Mouse (Mus musculus) kidney, postnatal 25 days (tissue): Measurements from ENCODE around the gene Tns1.
A peak's percentile ranks its signal among the peaks of the same experiment; 100 is the strongest.
"Not testable (repeated sequence)": the region's sequence is repeated elsewhere in the genome, so short reads cannot be mapped to it uniquely, and the experiment has no call there.

ENCODE experiments used
- DNase-seq, 2 experiments: peaks; one replicate each; pipeline ENCODE4 v3.0.0; 2021; ENCODE audit warnings: mixed read lengths in 2 of 2

Tns1 gene

GRCm38 (mm10) chr1:74124021-74124981, at the start of gene Tns1:
Gene Tns1, minus strand, starts transcription at chr1:74124449.
- peak; percentile 71 to 89 for DNase-seq

- DNase-seq = no peak
Measured at GRCm38 (mm10) chr1:74172722-74173121, 48.5 kb upstream of the Tns1 start.

- DNase-seq = no peak
Measured at GRCm38 (mm10) chr1:74169721-74170120, 45.5 kb upstream of the Tns1 start.

GRCm38 (mm10) chr1:74167136-74167535, 42.9 kb upstream of the Tns1 start:
- DNase-seq = no peak

GRCm38 (mm10) chr1:74160036-74160435, 35.8 kb upstream of the Tns1 start:
- DNase-seq = no peak

- DNase-seq = not testable (repeated sequence)
Measured at GRCm38 (mm10) chr1:74159613-74160012, 35.4 kb upstream of the Tns1 start.

- no peak for DNase-seq
Measured at GRCm38 (mm10) chr1:74156381-74156910, 32.2 kb upstream of the Tns1 start.

GRCm38 (mm10) chr1:74155435-74156012, 31.3 kb upstream of the Tns1 start:
- no peak for DNase-seq

GRCm38 (mm10) chr1:74153461-74154184, 29.4 kb upstream of the Tns1 start, which contains the start of gene Cxcr2:
Gene Cxcr2, plus strand, starts transcription at chr1:74153989.
- no peak for DNase-seq

GRCm38 (mm10) chr1:74151091-74151490, 26.8 kb upstream of the Tns1 start:
- no peak for DNase-seq

- no peak for DNase-seq
Measured at GRCm38 (mm10) chr1:74150101-74150500, 25.9 kb upstream of the Tns1 start.

- DNase-seq = no peak
Measured at GRCm38 (mm10) chr1:74149106-74149885, 25.0 kb upstream of the Tns1 start.

GRCm38 (mm10) chr1:74141781-74142180, 17.5 kb upstream of the Tns1 start:
- no peak for DNase-seq

- DNase-seq = no peak
Measured at GRCm38 (mm10) chr1:74139415-74139814, 15.2 kb upstream of the Tns1 start.

GRCm38 (mm10) chr1:74135326-74135950, 11.2 kb upstream of the Tns1 start:
- no peak for DNase-seq

GRCm38 (mm10) chr1:74133954-74134353, 9.7 kb upstream of the Tns1 start:
- no peak for DNase-seq

GRCm38 (mm10) chr1:74132011-74132410, 7.8 kb upstream of the Tns1 start:
- no peak for DNase-seq

GRCm38 (mm10) chr1:74130883-74131659, 6.8 kb upstream of the Tns1 start:
- no peak for DNase-seq

GRCm38 (mm10) chr1:74124991-74125552, 823 bp upstream of the Tns1 start, which contains the start of gene Rufy4:
Gene Rufy4, plus strand, starts transcription at chr1:74125541.
- peak; percentile 81 to 87 for DNase-seq

- DNase-seq = peak in 1 of 2 experiments; percentile 52
Measured at GRCm38 (mm10) chr1:74123215-74123614, 1.0 kb downstream of the Tns1 start.
